Mouse (Mus musculus): Measurements from ENCODE around the gene Rapgef6. TPM values are rescaled to one million over a fixed set of nuclear protein-coding genes. Genes with fewer than 3 reads are reported as not detected.

Rapgef6 gene
- polyA plus RNA-seq, 1 experiment, result 36.7 TPM

DNA sequence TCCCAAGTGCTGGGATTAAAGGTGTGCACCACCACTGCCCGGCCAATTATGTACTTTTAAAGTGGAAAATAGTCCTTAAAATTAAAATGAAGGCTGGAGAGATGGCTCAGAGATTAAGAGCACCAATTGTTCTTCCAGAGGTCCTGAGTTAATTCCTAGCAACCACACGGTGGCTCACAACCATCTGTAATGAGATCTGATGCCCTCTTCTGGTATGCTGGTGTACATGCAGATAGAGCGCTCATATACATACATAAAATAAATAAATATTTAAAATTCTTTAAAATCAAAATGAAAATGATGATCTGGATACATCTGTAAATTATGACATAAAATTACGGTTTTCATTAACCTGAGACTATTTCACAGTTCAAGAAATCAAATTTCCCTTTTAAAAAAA is 123.8 kb downstream of the Rapgef6 start:
- Histone ChIP-seq H3K9ac (ENCODE audit: low read depth, poor library complexity, severe bottlenecking) (no peak overlapping the region), H3K27ac (ENCODE audit: insufficient read depth, low read length) (no peak overlapping the region), H3K9me3 (replicated peaks; ENCODE audit: control insufficient read depth, insufficient read depth, low read length, poor library complexity, severe bottlenecking) (no peaks in the 10 kb centered on the region), H3K36me3 (ENCODE audit: control insufficient read depth, insufficient read depth, low read length, poor library complexity, severe bottlenecking) (peaks cover 2% of the 10 kb centered on the region; the same call in 1 of the 2 replicates), H3K4me3 (ENCODE audit: low read depth, low read length) (no peak overlapping the region), H3K27me3 (ENCODE audit: control insufficient read depth, insufficient read depth, low read length, poor library complexity, severe bottlenecking) (no peaks in the 10 kb centered on the region), H3K4me1 (ENCODE audit: control insufficient read depth, insufficient read depth, low read length) (no peaks in the 10 kb centered on the region)
- TF ChIP-seq EP300 (IDR thresholded peaks at IDR 0.05; ENCODE audit: insufficient read depth, low read depth, low read length) (no peak), CTCF (IDR thresholded peaks at IDR 0.05; ENCODE audit: low read depth, low read length) (no peak), POLR2A (IDR thresholded peaks at IDR 0.05; ENCODE audit: insufficient read depth, low read length) (no peak)

DNA sequence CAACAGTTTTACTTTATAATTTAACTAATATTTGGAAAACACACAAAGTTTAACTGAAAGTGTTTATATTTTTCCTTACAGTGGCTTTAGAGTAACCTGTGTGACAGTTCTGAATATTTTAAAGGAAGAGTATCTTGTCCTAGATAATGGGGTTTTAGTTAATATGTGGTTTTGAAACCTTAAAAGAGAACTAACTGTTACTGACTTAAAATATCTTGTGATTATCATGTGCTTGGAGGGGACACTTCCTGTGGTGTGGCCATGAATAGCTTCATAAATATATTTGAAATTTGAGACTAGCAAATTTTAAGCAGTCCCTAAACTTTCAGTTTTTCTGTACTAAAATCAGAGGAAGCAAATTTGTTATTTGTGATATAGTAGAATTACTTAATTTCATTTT is 125.9 kb downstream of the Rapgef6 start:
- Histone ChIP-seq H3K9me3 (replicated peaks; ENCODE audit: control insufficient read depth, insufficient read depth, low read length, poor library complexity, severe bottlenecking) (no peaks in the 10 kb centered on the region), H3K9ac (ENCODE audit: low read depth, poor library complexity, severe bottlenecking) (no peak overlapping the region), H3K4me1 (ENCODE audit: control insufficient read depth, insufficient read depth, low read length) (no peaks in the 10 kb centered on the region), H3K4me3 (ENCODE audit: low read depth, low read length) (no peak overlapping the region), H3K36me3 (ENCODE audit: control insufficient read depth, insufficient read depth, low read length, poor library complexity, severe bottlenecking) (peaks cover 2% of the 10 kb centered on the region; the same call in 1 of the 2 replicates), H3K27me3 (ENCODE audit: control insufficient read depth, insufficient read depth, low read length, poor library complexity, severe bottlenecking) (no peaks in the 10 kb centered on the region), H3K27ac (ENCODE audit: insufficient read depth, low read length) (no peak overlapping the region)
- TF ChIP-seq POLR2A (IDR thresholded peaks at IDR 0.05; ENCODE audit: insufficient read depth, low read length), result no peak
- TF ChIP-seq EP300 (IDR thresholded peaks at IDR 0.05; ENCODE audit: insufficient read depth, low read depth, low read length), result no peak
- TF ChIP-seq CTCF (IDR thresholded peaks at IDR 0.05; ENCODE audit: low read depth, low read length), result no peak

DNA sequence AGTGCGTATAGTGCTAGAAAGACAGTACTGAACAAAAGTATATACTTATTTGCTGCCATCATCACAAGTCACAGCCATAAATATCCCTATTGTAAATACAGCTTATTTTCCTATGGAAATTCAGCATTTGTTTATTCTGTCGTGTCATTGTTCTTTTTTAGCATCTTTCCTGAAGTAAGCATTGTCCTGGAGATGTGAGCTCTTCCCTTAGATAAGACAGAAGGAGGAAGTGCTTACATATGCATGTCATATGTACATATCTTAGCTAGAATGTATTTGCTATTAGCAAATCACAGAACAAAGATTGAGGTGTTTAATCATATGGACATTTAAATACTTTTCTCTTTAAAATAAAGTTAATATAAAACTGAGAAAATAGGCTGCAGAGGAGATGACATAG is 132.8 kb downstream of the Rapgef6 start:
- H3K27me3 ChIP-seq (ENCODE audit: control insufficient read depth, insufficient read depth, low read length, poor library complexity, severe bottlenecking), result no peaks in the 10 kb centered on the region
- TF ChIP-seq POLR2A (IDR thresholded peaks at IDR 0.05; ENCODE audit: insufficient read depth, low read length) (no peak), CTCF (IDR thresholded peaks at IDR 0.05; ENCODE audit: low read depth, low read length) (no peak), EP300 (IDR thresholded peaks at IDR 0.05; ENCODE audit: insufficient read depth, low read depth, low read length) (no peak)
- no peak overlapping the region for H3K4me3 ChIP-seq (ENCODE audit: low read depth, low read length)
- no peaks in the 10 kb centered on the region for H3K4me1 ChIP-seq (ENCODE audit: control insufficient read depth, insufficient read depth, low read length)
- peaks cover 7% of the 10 kb centered on the region; the same call in 1 of the 2 replicates for H3K36me3 ChIP-seq (ENCODE audit: control insufficient read depth, insufficient read depth, low read length, poor library complexity, severe bottlenecking)
- H3K27ac ChIP-seq (ENCODE audit: insufficient read depth, low read length), result no peak overlapping the region
- no peak overlapping the region for H3K9ac ChIP-seq (ENCODE audit: low read depth, poor library complexity, severe bottlenecking)
- no peaks in the 10 kb centered on the region for H3K9me3 ChIP-seq (replicated peaks; ENCODE audit: control insufficient read depth, insufficient read depth, low read length, poor library complexity, severe bottlenecking)

DNA sequence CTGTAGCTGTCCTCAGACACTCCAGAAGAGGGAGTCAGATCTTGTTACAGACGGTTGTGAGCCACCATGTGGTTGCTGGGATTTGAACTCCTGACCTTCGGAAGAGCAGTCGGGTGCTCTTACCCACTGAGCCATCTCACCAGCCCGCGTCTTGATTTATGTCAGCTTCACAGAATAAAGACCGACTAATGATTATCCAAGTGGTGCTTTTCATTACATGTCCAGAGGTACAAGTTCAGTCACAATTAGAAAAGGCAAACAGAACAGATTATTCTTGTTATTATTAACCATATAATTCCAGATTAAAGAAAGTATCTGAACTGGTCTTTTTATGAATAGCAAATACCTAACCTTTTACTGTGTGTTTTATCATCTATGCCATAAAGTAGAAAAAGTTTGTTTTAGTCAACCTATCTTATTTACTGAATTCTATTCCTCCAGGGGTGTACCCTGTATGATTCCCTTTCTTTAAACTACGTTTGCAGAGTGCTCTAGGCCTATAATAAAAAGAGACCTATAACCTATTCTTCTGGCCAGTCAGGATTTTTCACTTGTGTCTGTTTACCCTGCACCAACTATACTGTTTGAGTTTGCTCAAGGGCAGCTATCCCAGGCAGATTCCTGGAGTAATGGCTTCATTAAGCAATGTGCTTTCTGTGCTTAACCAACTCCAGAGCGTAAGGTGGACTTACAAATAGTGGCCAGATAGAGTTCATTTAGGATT is 151.1 kb downstream of the Rapgef6 start:
- no peaks in the 10 kb centered on the region for H3K9me3 ChIP-seq (replicated peaks; ENCODE audit: control insufficient read depth, insufficient read depth, low read length, poor library complexity, severe bottlenecking)
- H3K4me1 ChIP-seq (ENCODE audit: control insufficient read depth, insufficient read depth, low read length), result no peaks in the 10 kb centered on the region
- no peak overlapping the region for H3K27ac ChIP-seq (ENCODE audit: insufficient read depth, low read length)
- H3K36me3 ChIP-seq (ENCODE audit: control insufficient read depth, insufficient read depth, low read length, poor library complexity, severe bottlenecking), result peaks cover 13% of the 10 kb centered on the region
- TF ChIP-seq EP300 (IDR thresholded peaks at IDR 0.05; ENCODE audit: insufficient read depth, low read depth, low read length) (no peak), CTCF (IDR thresholded peaks at IDR 0.05; ENCODE audit: low read depth, low read length) (no peak), POLR2A (IDR thresholded peaks at IDR 0.05; ENCODE audit: insufficient read depth, low read length) (no peak)
- no peaks in the 10 kb centered on the region for H3K27me3 ChIP-seq (ENCODE audit: control insufficient read depth, insufficient read depth, low read length, poor library complexity, severe bottlenecking)
- no peak overlapping the region for H3K4me3 ChIP-seq (ENCODE audit: low read depth, low read length)
- no peak overlapping the region for H3K9ac ChIP-seq (ENCODE audit: low read depth, poor library complexity, severe bottlenecking)

DNA sequence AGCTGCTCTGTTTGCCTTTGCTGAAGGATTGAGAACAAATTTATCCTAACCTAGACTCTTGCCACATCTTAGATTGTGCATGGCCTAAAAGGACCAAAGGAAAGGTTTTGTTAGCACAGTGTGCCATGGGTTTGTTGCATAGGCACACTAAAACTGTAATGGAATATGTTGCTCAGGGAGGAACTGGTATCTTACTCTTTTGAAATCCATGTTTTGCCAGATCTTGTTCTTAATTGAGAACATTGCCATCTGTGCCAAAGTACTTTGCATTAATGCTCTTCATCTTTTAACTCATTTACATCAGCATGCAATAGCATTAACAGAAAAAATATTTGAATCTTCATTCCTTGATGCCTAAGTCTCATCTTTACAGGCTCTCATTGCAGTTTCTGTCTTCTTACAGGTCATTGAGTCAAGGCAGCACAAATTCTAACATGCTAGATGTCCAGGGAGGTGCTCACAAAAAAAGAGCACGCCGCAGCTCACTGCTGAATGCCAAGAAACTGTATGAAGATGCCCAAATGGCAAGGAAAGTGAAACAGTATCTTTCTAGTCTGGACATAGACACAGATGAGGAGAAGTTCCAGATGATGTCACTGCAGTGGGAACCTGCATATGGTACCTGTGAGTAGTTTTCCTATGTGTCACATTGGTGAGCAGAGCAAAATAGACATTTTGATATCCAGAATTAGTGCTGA is 153.3 kb downstream of the Rapgef6 start:
- H3K9me3 ChIP-seq (replicated peaks; ENCODE audit: control insufficient read depth, insufficient read depth, low read length, poor library complexity, severe bottlenecking), result no peaks in the 10 kb centered on the region
- H3K27ac ChIP-seq (ENCODE audit: insufficient read depth, low read length), result no peak overlapping the region
- no peak overlapping the region for H3K4me3 ChIP-seq (ENCODE audit: low read depth, low read length)
- peaks cover 20% of the 10 kb centered on the region for H3K36me3 ChIP-seq (ENCODE audit: control insufficient read depth, insufficient read depth, low read length, poor library complexity, severe bottlenecking)
- H3K4me1 ChIP-seq (ENCODE audit: control insufficient read depth, insufficient read depth, low read length), result no peaks in the 10 kb centered on the region
- no peaks in the 10 kb centered on the region for H3K27me3 ChIP-seq (ENCODE audit: control insufficient read depth, insufficient read depth, low read length, poor library complexity, severe bottlenecking)
- no peak overlapping the region for H3K9ac ChIP-seq (ENCODE audit: low read depth, poor library complexity, severe bottlenecking)
- no peak for TF ChIP-seq EP300 (IDR thresholded peaks at IDR 0.05; ENCODE audit: insufficient read depth, low read depth, low read length)
- no peak for TF ChIP-seq POLR2A (IDR thresholded peaks at IDR 0.05; ENCODE audit: insufficient read depth, low read length)
- no peak for TF ChIP-seq CTCF (IDR thresholded peaks at IDR 0.05; ENCODE audit: low read depth, low read length)

DNA sequence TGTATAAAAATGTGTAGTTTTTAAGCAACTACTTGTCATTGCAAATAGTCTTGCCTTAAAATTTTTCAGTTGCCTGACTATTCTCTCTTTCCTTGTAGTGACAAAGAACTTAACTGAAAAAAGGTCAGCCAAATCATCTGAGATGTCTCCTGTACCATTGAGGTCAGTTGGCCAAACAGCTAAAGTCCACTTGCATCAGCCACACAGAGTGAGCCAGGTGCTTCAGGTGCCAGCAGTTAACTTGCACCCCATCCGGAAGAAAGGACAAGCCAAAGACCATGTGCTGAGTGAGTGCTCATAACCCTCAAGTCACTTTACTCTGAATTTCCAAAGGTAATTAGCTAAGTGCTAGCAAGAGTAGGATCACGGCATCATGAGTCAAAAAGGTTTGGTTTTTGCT is 156.5 kb downstream of the Rapgef6 start:
- no peak overlapping the region for H3K27ac ChIP-seq (ENCODE audit: insufficient read depth, low read length)
- peaks cover 26% of the 10 kb centered on the region for H3K36me3 ChIP-seq (ENCODE audit: control insufficient read depth, insufficient read depth, low read length, poor library complexity, severe bottlenecking)
- no peaks in the 10 kb centered on the region for H3K27me3 ChIP-seq (ENCODE audit: control insufficient read depth, insufficient read depth, low read length, poor library complexity, severe bottlenecking)
- no peak overlapping the region for H3K4me3 ChIP-seq (ENCODE audit: low read depth, low read length)
- H3K9ac ChIP-seq (ENCODE audit: low read depth, poor library complexity, severe bottlenecking), result no peak overlapping the region
- no peaks in the 10 kb centered on the region for H3K4me1 ChIP-seq (ENCODE audit: control insufficient read depth, insufficient read depth, low read length)
- TF ChIP-seq CTCF (IDR thresholded peaks at IDR 0.05; ENCODE audit: low read depth, low read length), result no peak
- TF ChIP-seq EP300 (IDR thresholded peaks at IDR 0.05; ENCODE audit: insufficient read depth, low read depth, low read length), result no peak
- TF ChIP-seq POLR2A (IDR thresholded peaks at IDR 0.05; ENCODE audit: insufficient read depth, low read length), result no peak
- H3K9me3 ChIP-seq (replicated peaks; ENCODE audit: control insufficient read depth, insufficient read depth, low read length, poor library complexity, severe bottlenecking), result no peaks in the 10 kb centered on the region

Data from ES-Bruce4 (cell line).